Mouse (Mus musculus): ENCODE results near the gene Hist1h2ak. TPM values are rescaled to one million over a fixed set of nuclear protein-coding genes. Genes with fewer than 3 reads are reported as not detected.
"Not testable (repeated sequence)": the region's sequence is repeated elsewhere in the genome, so short reads cannot be mapped to it uniquely, and the experiment has no call there.

The Hist1h2ak gene
- total RNA-seq, 2 experiments from 2014 or later = 13.8 TPM

GRCm38 (mm10) chr13:21729544-21729943, 24.1 kb downstream of the Hist1h2ak start:
- DNase-seq (ENCODE audit: low spot score in 2 of 2) = no peak
- intact Hi-C loops (cut with DNase I) = no loop called here

- DNase-seq (ENCODE audit: low spot score in 2 of 2) = no peak
- intact Hi-C loops (cut with DNase I) = no loop called here
Observed at GRCm38 (mm10) chr13:21727948-21728572, 25.6 kb downstream of the Hist1h2ak start.

- no peak for DNase-seq (ENCODE audit: low spot score in 2 of 2)
- intact Hi-C loops (cut with DNase I) = no loop called here
Observed at GRCm38 (mm10) chr13:21722993-21723836, 30.4 kb downstream of the Hist1h2ak start.

GRCm38 (mm10) chr13:21722373-21722925, 31.2 kb downstream of the Hist1h2ak start:
- DNase-seq (ENCODE audit: low spot score in 2 of 2) = no peak
- intact Hi-C loops (cut with DNase I) = no loop called here

GRCm38 (mm10) chr13:21721757-21722372, 31.8 kb downstream of the Hist1h2ak start, which contains the start of gene Hist1h2bm:
TSS of gene Hist1h2bm (plus strand) at chr13:21722044.
- intact Hi-C loops (cut with DNase I) = not testable (repeated sequence)
- DNase-seq (ENCODE audit: low spot score in 2 of 2) = peak; percentile 77 to 91

GRCm38 (mm10) chr13:21721107-21721756, 32.4 kb downstream of the Hist1h2ak start:
- intact Hi-C loops (cut with DNase I); DNase-seq (ENCODE audit: low spot score in 2 of 2): not testable (repeated sequence)

GRCm38 (mm10) chr13:21718381-21719080, 35.1 kb downstream of the Hist1h2ak start:
- intact Hi-C loops (cut with DNase I) = loop anchor here (5.0 to 10.0 kb wide), 4 partner anchors 1586 to 1964 kb away; partner anchors contain the start of genes Hist1h1e, Hist1h2ac, Hist1h2af and Hist1h2bc
- DNase-seq (ENCODE audit: low spot score in 2 of 2) = no peak

GRCm38 (mm10) chr13:21717397-21718357, 36.0 kb downstream of the Hist1h2ak start, which contains the start of gene Hist1h3h:
TSS of gene Hist1h3h (plus strand) at chr13:21717659.
- DNase-seq (ENCODE audit: low spot score in 2 of 2) = peak; percentile 93 to 97
- intact Hi-C loops (cut with DNase I) = loop anchor here (2.0 to 10.0 kb wide), 8 partner anchors 33 to 1965 kb away; partner anchors contain the start of genes Hist1h1e, Hist1h2ac, Hist1h2ad and Hist1h2af

- intact Hi-C loops (cut with DNase I) = loop anchor here (2.0 to 10.0 kb wide), 8 partner anchors 34 to 1966 kb away; partner anchors contain the start of genes Hist1h1e, Hist1h2ac, Hist1h2ad and Hist1h2af
- DNase-seq (ENCODE audit: low spot score in 2 of 2) = peak; percentile 20 to 25
Observed at GRCm38 (mm10) chr13:21716540-21717391, 36.9 kb downstream of the Hist1h2ak start.

GRCm38 (mm10) chr13:21715864-21716539, 37.6 kb downstream of the Hist1h2ak start, which contains the start of the genes Hist1h2bl and Hist1h2ai:
TSS of gene Hist1h2bl (minus strand) at chr13:21716143.
TSS of gene Hist1h2ai (plus strand) at chr13:21716422.
- peak; percentile 88 to 98 for DNase-seq (ENCODE audit: low spot score in 2 of 2)
- intact Hi-C loops (cut with DNase I) = loop anchor here (2.0 to 10.0 kb wide), 8 partner anchors 35 to 1966 kb away; partner anchors contain the start of genes Hist1h1e, Hist1h2ac, Hist1h2ad and Hist1h2af

GRCm38 (mm10) chr13:21715131-21715863, 38.3 kb downstream of the Hist1h2ak start:
- DNase-seq (ENCODE audit: low spot score in 2 of 2) = peak; percentile 37 to 59
- intact Hi-C loops (cut with DNase I) = loop anchor here (5.0 to 10.0 kb wide), 4 partner anchors 1590 to 1967 kb away; partner anchors contain the start of genes Hist1h1e, Hist1h2ac, Hist1h2af and Hist1h2bc

- peak; percentile 78 to 83 for DNase-seq (ENCODE audit: low spot score in 2 of 2)
- intact Hi-C loops (cut with DNase I) = loop anchor here (5.0 to 10.0 kb wide), 8 partner anchors 437 to 1968 kb away; partner anchors contain the start of genes Hist1h1e, Hist1h2ac, Hist1h2af and Hist1h2bc
Observed at GRCm38 (mm10) chr13:21714725-21715124, 38.9 kb downstream of the Hist1h2ak start.

- intact Hi-C loops (cut with DNase I) = loop anchor here (2.0 to 10.0 kb wide), 7 partner anchors 23 to 1736 kb away; partner anchors contain the start of gene Hist1h4j
- no peak for DNase-seq (ENCODE audit: low spot score in 2 of 2)
Observed at GRCm38 (mm10) chr13:21711698-21712097, 41.9 kb downstream of the Hist1h2ak start.

- intact Hi-C loops (cut with DNase I) = loop anchor here (2.0 to 10.0 kb wide), 7 partner anchors 24 to 1736 kb away; partner anchors contain the start of gene Hist1h4j
- DNase-seq (ENCODE audit: low spot score in 2 of 2) = peak; percentile 83 to 87
Observed at GRCm38 (mm10) chr13:21710821-21711525, 42.7 kb downstream of the Hist1h2ak start.
